Mouse (Mus musculus) hindbrain, embryonic 14.5 days (tissue): ENCODE data around the gene Pomt1. TPM values are rescaled to one million over a fixed set of nuclear protein-coding genes. Genes with fewer than 3 reads are reported as not detected.

Source experiments
- ATAC-seq: fragments of 200-750 bp; cut with Nextera tagmentation; 2 replicates; pipeline ENCODE4 v1.8.0; 2017; ENCODE audit warnings: moderate number of reproducible peaks, mild to moderate bottlenecking, moderate TSS enrichment, moderate library complexity; ENCODE audit not compliant: low FRiP score
- DNase-seq: peaks from one replicate; pipeline ENCODE4 v3.0.0-alpha.2; 2015; ENCODE audit warnings: low spot score
- H3K27ac ChIP-seq: fragments of 300-500 bp; sonication (generic); 2 replicates; pipeline ENCODE4 v1.5.1; 2014; ENCODE audit warnings: mild to moderate bottlenecking, moderate library complexity
- H3K27me3 ChIP-seq: fragments of 300-500 bp; sonication (generic); 2 replicates; pipeline ENCODE4 v1.6.1; 2014; ENCODE audit warnings: mild to moderate bottlenecking, low read length, mixed read lengths; ENCODE audit not compliant: control insufficient read depth, insufficient read depth
- H3K36me3 ChIP-seq: fragments of 300-500 bp; sonication (generic); replicated peaks from 2 replicates; pipeline ENCODE4 v1.6.1; 2014; ENCODE audit not compliant: control insufficient read depth, insufficient read depth
- H3K4me1 ChIP-seq: fragments of 300-500 bp; sonication (generic); replicated peaks from 2 replicates; pipeline ENCODE4 v1.6.1; 2014; ENCODE audit warnings: antibody characterized with exemption, low read length, mixed read lengths; ENCODE audit not compliant: control insufficient read depth, insufficient read depth
- H3K4me2 ChIP-seq: fragments of 300-500 bp; sonication (generic); replicated peaks from 2 replicates; pipeline ENCODE4 v1.6.1; 2014; ENCODE audit warnings: mild to moderate bottlenecking, moderate library complexity
- H3K4me3 ChIP-seq: fragments of 300-500 bp; sonication (generic); replicated peaks from 2 replicates; pipeline ENCODE4 v1.5.1; 2014; ENCODE audit warnings: mild to moderate bottlenecking, low read length
- H3K9ac ChIP-seq: fragments of 300-500 bp; sonication (generic); 2 replicates; pipeline ENCODE4 v1.6.1; 2014
- H3K9me3 ChIP-seq: fragments of 300-500 bp; sonication (generic); 2 replicates; pipeline ENCODE4 v1.6.1; 2016; ENCODE audit warnings: low read length; ENCODE audit not compliant: control insufficient read depth
- WGBS: fragments of 180-500 bp; shearing (Covaris S2); extraction: QIAGEN DNeasy Blood & Tissue Kit; methylation state at CpG from one replicate; pipeline ENCODE4 v1.1.7; 2014; 5-methylcytosine and 5-hydroxymethylcytosine counted together
- polyA plus RNA-seq: library from polyadenylated mRNA; unstranded; fragments of >200 nt; fragmentation: Nextera tagmentation; extraction: Ambion mirVana; gene quantifications from 2 replicates; pipeline ENCODE4 v1.2.1, GENCODE M21; 2014

The Pomt1 gene
- polyA plus RNA-seq, 1 experiment from 2014 or later: 30.8 TPM

GRCm38 (mm10) chr2:32238708-32239435, 2.5 kb downstream of the Pomt1 start:
- no peak overlapping the region for H3K27ac ChIP-seq
- no peak overlapping the region for H3K4me2 ChIP-seq
- ATAC-seq (no peak), DNase-seq (no peak)
- no peak overlapping the region for H3K9ac ChIP-seq
- H3K9me3 ChIP-seq: no peaks in the 10 kb centered on the region
- no peaks in the 10 kb centered on the region for H3K27me3 ChIP-seq
- H3K36me3 ChIP-seq: peaks cover 24% of the 10 kb centered on the region
- H3K4me1 ChIP-seq: peaks cover 19% of the 10 kb centered on the region
- 95% methylated on average over 9 of the region's 9 CpGs for WGBS
- H3K4me3 ChIP-seq: no peak overlapping the region

GRCm38 (mm10) chr2:32240591-32240990, 4.2 kb downstream of the Pomt1 start:
- Histone ChIP-seq H3K4me2 (no peak overlapping the region), H3K4me1 (peaks cover 10% of the 10 kb centered on the region), H3K36me3 (peaks cover 37% of the 10 kb centered on the region), H3K27me3 (no peaks in the 10 kb centered on the region), H3K9me3 (no peaks in the 10 kb centered on the region), H3K4me3 (no peak overlapping the region), H3K9ac (no peak overlapping the region), H3K27ac (no peak overlapping the region)
- DNase-seq (no peak), ATAC-seq (no peak)
- 87% methylated on average over 5 of the region's 5 CpGs for WGBS

- H3K36me3 ChIP-seq: peaks cover 60% of the 10 kb centered on the region
- H3K4me2 ChIP-seq: no peak overlapping the region
- ATAC-seq: no peak
- WGBS: 87% methylated on average over 4 of the region's 4 CpGs
- no peak overlapping the region for H3K27ac ChIP-seq
- no peaks in the 10 kb centered on the region for H3K4me1 ChIP-seq
- no peak for DNase-seq
- no peaks in the 10 kb centered on the region for H3K27me3 ChIP-seq
- no peaks in the 10 kb centered on the region for H3K9me3 ChIP-seq
- H3K4me3 ChIP-seq: no peak overlapping the region
- no peak overlapping the region for H3K9ac ChIP-seq
Observed at GRCm38 (mm10) chr2:32242986-32243385, 6.6 kb downstream of the Pomt1 start.

GRCm38 (mm10) chr2:32246741-32247140, 10.4 kb downstream of the Pomt1 start:
- no peak for DNase-seq
- Histone ChIP-seq H3K27ac (no peak overlapping the region), H3K4me3 (no peak overlapping the region), H3K9me3 (no peaks in the 10 kb centered on the region), H3K4me1 (no peaks in the 10 kb centered on the region), H3K36me3 (peaks cover 87% of the 10 kb centered on the region), H3K9ac (no peak overlapping the region), H3K4me2 (no peak overlapping the region), H3K27me3 (no peaks in the 10 kb centered on the region)
- 85% methylated on average over 4 of the region's 4 CpGs for WGBS
- no peak for ATAC-seq

- Histone ChIP-seq H3K27me3 (no peaks in the 10 kb centered on the region), H3K27ac (no peak overlapping the region), H3K9ac (no peak overlapping the region), H3K36me3 (peaks cover 91% of the 10 kb centered on the region), H3K4me2 (no peak overlapping the region), H3K4me1 (no peaks in the 10 kb centered on the region), H3K9me3 (no peaks in the 10 kb centered on the region), H3K4me3 (no peak overlapping the region)
- ATAC-seq (no peak), DNase-seq (no peak)
- 83% methylated on average over 10 of the region's 10 CpGs for WGBS
Observed at GRCm38 (mm10) chr2:32248377-32249361, 12.3 kb downstream of the Pomt1 start.

GRCm38 (mm10) chr2:32251791-32252527, 15.6 kb downstream of the Pomt1 start:
- Histone ChIP-seq H3K9me3 (no peaks in the 10 kb centered on the region), H3K4me2 (no peak overlapping the region), H3K27ac (no peak overlapping the region), H3K9ac (no peak overlapping the region), H3K36me3 (peaks cover 90% of the 10 kb centered on the region), H3K4me3 (no peak overlapping the region), H3K4me1 (no peaks in the 10 kb centered on the region), H3K27me3 (no peaks in the 10 kb centered on the region)
- WGBS: 89% methylated on average over 12 of the region's 12 CpGs
- no peak for DNase-seq
- ATAC-seq: no peak

GRCm38 (mm10) chr2:32252658-32253057, 16.3 kb downstream of the Pomt1 start:
- no peaks in the 10 kb centered on the region for H3K27me3 ChIP-seq
- H3K36me3 ChIP-seq: peaks cover 89% of the 10 kb centered on the region
- DNase-seq (no peak), ATAC-seq (no peak)
- H3K4me1 ChIP-seq: no peaks in the 10 kb centered on the region
- no peak overlapping the region for H3K4me2 ChIP-seq
- no peak overlapping the region for H3K4me3 ChIP-seq
- H3K9me3 ChIP-seq: no peaks in the 10 kb centered on the region
- no peak overlapping the region for H3K9ac ChIP-seq
- WGBS: 93% methylated on average over 5 of the region's 5 CpGs
- H3K27ac ChIP-seq: no peak overlapping the region

GRCm38 (mm10) chr2:32253352-32253751, 17.0 kb downstream of the Pomt1 start:
- Histone ChIP-seq H3K4me1 (no peaks in the 10 kb centered on the region), H3K27ac (no peak overlapping the region), H3K4me2 (no peak overlapping the region), H3K27me3 (no peaks in the 10 kb centered on the region), H3K9ac (no peak overlapping the region), H3K36me3 (peaks cover 89% of the 10 kb centered on the region), H3K4me3 (no peak overlapping the region), H3K9me3 (no peaks in the 10 kb centered on the region)
- no peak for DNase-seq
- ATAC-seq: no peak
- WGBS: 95% methylated on average over 1 of the region's 1 CpGs

- H3K9me3 ChIP-seq: no peaks in the 10 kb centered on the region
- no peak overlapping the region for H3K27ac ChIP-seq
- H3K27me3 ChIP-seq: no peaks in the 10 kb centered on the region
- peaks cover 8% of the 10 kb centered on the region for H3K4me1 ChIP-seq
- H3K4me2 ChIP-seq: no peak overlapping the region
- no peak overlapping the region for H3K9ac ChIP-seq
- DNase-seq (no peak), ATAC-seq (no peak)
- no peak overlapping the region for H3K4me3 ChIP-seq
- WGBS: 91% methylated on average over 5 of the region's 5 CpGs
- peaks cover 87% of the 10 kb centered on the region for H3K36me3 ChIP-seq
Observed at GRCm38 (mm10) chr2:32254563-32254962, 18.2 kb downstream of the Pomt1 start.
